Mouse (Mus musculus): ENCODE measurements at regions not wholly inside any gene's neighbourhood (a gene's known extent, or its start where the extent isn't known, plus 50 kb on each side); places are given as distances from the start of the nearest gene placed in this dataset.

DNA sequence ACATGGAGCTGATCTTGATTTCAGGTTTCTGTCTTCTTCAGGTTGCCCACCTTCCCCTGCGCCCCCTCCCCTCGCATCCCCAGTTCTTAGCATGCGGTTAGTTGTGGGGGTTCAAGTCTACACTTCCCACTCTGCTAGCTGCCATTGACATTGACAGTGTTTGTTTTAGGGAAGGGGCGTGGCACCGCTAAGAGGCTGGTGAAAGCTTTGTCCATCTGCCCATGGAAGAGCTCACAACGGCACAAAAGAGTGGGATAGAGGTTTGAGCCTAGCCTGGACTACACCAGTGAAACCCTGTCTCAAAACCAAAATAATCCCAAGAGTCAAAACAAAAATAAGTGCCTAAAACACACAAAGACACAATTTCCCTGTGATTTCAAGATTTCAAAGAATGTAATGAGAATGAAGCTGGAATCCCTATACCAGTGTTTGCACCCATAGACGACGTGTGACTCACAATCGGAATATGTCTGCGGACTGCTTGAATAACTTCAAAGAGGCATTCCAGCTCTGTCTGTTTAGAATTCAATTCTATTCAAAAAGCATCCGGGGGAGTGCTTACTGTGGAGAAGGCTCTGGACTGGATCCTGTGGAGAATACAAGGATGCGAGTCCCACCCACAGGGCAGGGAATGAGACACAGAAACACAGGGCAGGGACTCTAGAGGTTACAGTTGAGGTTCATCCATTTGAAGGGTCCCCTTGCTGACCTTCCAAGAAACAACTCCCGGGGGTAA lies 295.5 kb upstream of the Gm4791 start:
- no peak for TF ChIP-seq CTCF (IDR thresholded peaks at IDR 0.05; ENCODE audit: borderline replicate concordance, insufficient read depth, low read length)
- no peak for TF ChIP-seq POLR2A (IDR thresholded peaks at IDR 0.05; ENCODE audit: low read depth, low read length)

All from embryonic fibroblast, embryonic 13.5 days (primary cell).